Mouse (Mus musculus): ENCODE measurements around the gene Irf3. TPM values are rescaled to one million over a fixed set of nuclear protein-coding genes. Genes with fewer than 3 reads are reported as not detected.
A peak's percentile ranks its signal among the peaks of the same experiment; 100 is the strongest.

The Irf3 gene
- polyA plus RNA-seq, 2 experiments from 2014 or later, result 117 to 147 TPM

- no peak for ATAC-seq
Observed at GRCm38 (mm10) chr7:44974383-44975116, 22.9 kb upstream of the Irf3 start, which contains the start of gene Cpt1c. TSS of gene Cpt1c (minus strand) at chr7:44974851.

- ATAC-seq, result no peak
Observed at GRCm38 (mm10) chr7:44975117-44975419, 22.4 kb upstream of the Irf3 start.

- no peak for ATAC-seq
Observed at GRCm38 (mm10) chr7:44978300-44978699, 19.1 kb upstream of the Irf3 start.

GRCm38 (mm10) chr7:44981539-44981938 lies 15.9 kb upstream of the Irf3 start:
- no peak for ATAC-seq

GRCm38 (mm10) chr7:44983085-44983484 lies 14.4 kb upstream of the Irf3 start:
- ATAC-seq, result no peak

GRCm38 (mm10) chr7:44983944-44984832 lies 13.3 kb upstream of the Irf3 start:
- ATAC-seq, result no peak

- no peak for ATAC-seq
Observed at GRCm38 (mm10) chr7:44984833-44985164, 12.6 kb upstream of the Irf3 start.

- no peak for ATAC-seq
Observed at GRCm38 (mm10) chr7:44985595-44986191, 11.8 kb upstream of the Irf3 start.

- peak; percentile 88 for ATAC-seq
Observed at GRCm38 (mm10) chr7:44986192-44986878, 11.1 kb upstream of the Irf3 start, which contains the start of gene Prmt1. TSS of gene Prmt1 (minus strand) at chr7:44986568.

- ATAC-seq, result peak; percentile 11
Observed at GRCm38 (mm10) chr7:44986879-44987718, 10.3 kb upstream of the Irf3 start.

GRCm38 (mm10) chr7:44996672-44997071 lies 776 bp upstream of the Irf3 start:
- no peak for ATAC-seq

- no peak for ATAC-seq
Observed at GRCm38 (mm10) chr7:44997940-44998428, 536 bp downstream of the Irf3 start.

GRCm38 (mm10) chr7:44998501-44998955 lies 1.1 kb downstream of the Irf3 start, which contains the start of gene Bcl2l12:
TSS of gene Bcl2l12 (minus strand) at chr7:44998712.
- ATAC-seq, result no peak

GRCm38 (mm10) chr7:44999753-45000152 lies 2.3 kb downstream of the Irf3 start:
- no peak for ATAC-seq

GRCm38 (mm10) chr7:45000539-45001114 lies 3.2 kb downstream of the Irf3 start:
- no peak for ATAC-seq

GRCm38 (mm10) chr7:45002440-45002839 lies 5.0 kb downstream of the Irf3 start:
- ATAC-seq, result no peak

GRCm38 (mm10) chr7:45004546-45004945 lies 7.1 kb downstream of the Irf3 start:
- no peak for ATAC-seq

- ATAC-seq, result no peak
Observed at GRCm38 (mm10) chr7:45005321-45005992, 8.0 kb downstream of the Irf3 start.

GRCm38 (mm10) chr7:45006503-45006902 lies 9.1 kb downstream of the Irf3 start:
- ATAC-seq, result no peak

GRCm38 (mm10) chr7:45007141-45007540 lies 9.7 kb downstream of the Irf3 start:
- no peak for ATAC-seq

- no peak for ATAC-seq
Observed at GRCm38 (mm10) chr7:45007846-45008245, 10.4 kb downstream of the Irf3 start.

Data from CD4-positive, CD25-positive, alpha-beta regulatory T cell, adult 4 months (primary cell).